Mouse (Mus musculus) hindbrain, embryonic 14.5 days (tissue): ENCODE results near the gene A930009A15Rik. TPM values are rescaled to one million over a fixed set of nuclear protein-coding genes. Genes with fewer than 3 reads are reported as not detected.

Experiments
- ATAC-seq: fragments of 200-750 bp; cut with Nextera tagmentation; 2 replicates; pipeline ENCODE4 v1.8.0; 2017; ENCODE audit warnings: moderate number of reproducible peaks, mild to moderate bottlenecking, moderate TSS enrichment, moderate library complexity; ENCODE audit not compliant: low FRiP score
- DNase-seq: peaks from one replicate; pipeline ENCODE4 v3.0.0-alpha.2; 2015; ENCODE audit warnings: low spot score
- H3K27ac ChIP-seq: fragments of 300-500 bp; sonication (generic); 2 replicates; pipeline ENCODE4 v1.5.1; 2014; ENCODE audit warnings: mild to moderate bottlenecking, moderate library complexity
- H3K27me3 ChIP-seq: fragments of 300-500 bp; sonication (generic); 2 replicates; pipeline ENCODE4 v1.6.1; 2014; ENCODE audit warnings: mild to moderate bottlenecking, low read length, mixed read lengths; ENCODE audit not compliant: control insufficient read depth, insufficient read depth
- H3K36me3 ChIP-seq: fragments of 300-500 bp; sonication (generic); replicated peaks from 2 replicates; pipeline ENCODE4 v1.6.1; 2014; ENCODE audit not compliant: control insufficient read depth, insufficient read depth
- H3K4me1 ChIP-seq: fragments of 300-500 bp; sonication (generic); replicated peaks from 2 replicates; pipeline ENCODE4 v1.6.1; 2014; ENCODE audit warnings: antibody characterized with exemption, low read length, mixed read lengths; ENCODE audit not compliant: control insufficient read depth, insufficient read depth
- H3K4me2 ChIP-seq: fragments of 300-500 bp; sonication (generic); replicated peaks from 2 replicates; pipeline ENCODE4 v1.6.1; 2014; ENCODE audit warnings: mild to moderate bottlenecking, moderate library complexity
- H3K4me3 ChIP-seq: fragments of 300-500 bp; sonication (generic); replicated peaks from 2 replicates; pipeline ENCODE4 v1.5.1; 2014; ENCODE audit warnings: mild to moderate bottlenecking, low read length
- H3K9ac ChIP-seq: fragments of 300-500 bp; sonication (generic); 2 replicates; pipeline ENCODE4 v1.6.1; 2014
- H3K9me3 ChIP-seq: fragments of 300-500 bp; sonication (generic); 2 replicates; pipeline ENCODE4 v1.6.1; 2016; ENCODE audit warnings: low read length; ENCODE audit not compliant: control insufficient read depth
- WGBS: fragments of 180-500 bp; shearing (Covaris S2); extraction: QIAGEN DNeasy Blood & Tissue Kit; methylation state at CpG from one replicate; pipeline ENCODE4 v1.1.7; 2014; 5-methylcytosine and 5-hydroxymethylcytosine counted together
- polyA plus RNA-seq: library from polyadenylated mRNA; unstranded; fragments of >200 nt; fragmentation: Nextera tagmentation; extraction: Ambion mirVana; gene quantifications from 2 replicates; pipeline ENCODE4 v1.2.1, GENCODE M21; 2014

Gene A930009A15Rik
- polyA plus RNA-seq, 1 experiment from 2014 or later, result 0.39 TPM

DNA sequence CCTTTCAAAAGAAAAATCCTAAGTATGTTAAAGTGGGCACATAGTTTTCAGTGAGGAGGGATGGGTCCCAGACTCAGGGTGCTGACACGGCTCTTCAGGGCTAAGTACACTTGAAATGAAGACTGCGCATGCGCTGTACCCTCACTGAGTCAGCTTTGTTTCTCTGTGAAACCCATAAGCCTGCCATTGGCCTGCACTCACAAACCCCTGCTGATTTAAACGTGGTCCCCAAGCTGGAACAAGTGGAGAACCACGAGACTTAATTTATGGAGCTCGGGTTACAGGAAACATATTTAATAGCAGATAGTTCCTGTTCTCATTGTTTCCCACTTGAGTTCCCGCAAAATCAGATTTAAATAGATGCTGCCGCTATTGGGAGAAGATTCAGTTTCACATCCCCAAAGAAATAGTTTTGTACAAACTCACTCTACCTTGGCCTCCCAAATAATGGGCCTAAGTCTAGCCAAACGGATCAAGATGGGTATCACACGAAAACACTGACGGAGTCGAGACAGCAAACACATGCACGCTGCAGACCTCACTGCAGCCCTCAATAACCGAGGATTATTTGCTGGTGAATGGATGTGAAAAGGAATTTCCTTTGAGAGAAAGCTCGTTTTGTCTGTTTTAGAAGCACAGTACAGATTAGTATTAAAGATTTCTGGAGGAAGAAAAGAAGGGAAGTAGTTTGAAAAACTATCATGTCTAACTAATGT lies 54.3 kb downstream of the A930009A15Rik start:
- ATAC-seq, result no peak
- no peaks in the 10 kb centered on the region for H3K27me3 ChIP-seq
- DNase-seq, result no peak
- no peak overlapping the region for H3K4me3 ChIP-seq
- H3K9me3 ChIP-seq, result no peaks in the 10 kb centered on the region
- no peaks in the 10 kb centered on the region for H3K36me3 ChIP-seq
- WGBS, result 54% methylated on average over 15 of the region's 15 CpGs
- H3K27ac ChIP-seq, result no peak overlapping the region
- H3K4me2 ChIP-seq, result no peak overlapping the region
- H3K4me1 ChIP-seq, result no peaks in the 10 kb centered on the region
- no peak overlapping the region for H3K9ac ChIP-seq

DNA sequence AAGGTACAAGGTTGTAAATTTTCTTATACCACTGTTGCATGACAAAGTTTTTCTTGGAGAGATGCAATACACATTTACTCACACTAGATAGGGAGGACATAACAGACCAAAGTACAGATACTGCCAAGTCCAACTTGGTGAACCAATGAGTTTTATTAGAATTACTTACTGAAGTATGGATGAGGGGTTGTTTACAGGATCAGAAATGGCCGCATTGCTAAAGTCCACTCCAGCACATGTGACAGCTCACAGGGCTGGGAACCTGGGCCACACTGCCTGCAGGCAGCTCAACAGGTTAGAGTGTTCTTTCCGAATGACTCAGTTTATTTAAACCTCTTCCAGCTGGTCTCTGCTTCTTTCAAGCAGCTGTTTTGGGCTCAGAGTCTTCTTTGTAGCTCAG lies 55.2 kb downstream of the A930009A15Rik start:
- 89% methylated on average over 2 of the region's 2 CpGs for WGBS
- H3K4me1 ChIP-seq, result no peaks in the 10 kb centered on the region
- H3K9ac ChIP-seq, result no peak overlapping the region
- H3K27me3 ChIP-seq, result no peaks in the 10 kb centered on the region
- no peak overlapping the region for H3K27ac ChIP-seq
- H3K4me2 ChIP-seq, result no peak overlapping the region
- H3K4me3 ChIP-seq, result no peak overlapping the region
- H3K36me3 ChIP-seq, result no peaks in the 10 kb centered on the region
- ATAC-seq (no peak), DNase-seq (no peak)
- H3K9me3 ChIP-seq, result no peaks in the 10 kb centered on the region

DNA sequence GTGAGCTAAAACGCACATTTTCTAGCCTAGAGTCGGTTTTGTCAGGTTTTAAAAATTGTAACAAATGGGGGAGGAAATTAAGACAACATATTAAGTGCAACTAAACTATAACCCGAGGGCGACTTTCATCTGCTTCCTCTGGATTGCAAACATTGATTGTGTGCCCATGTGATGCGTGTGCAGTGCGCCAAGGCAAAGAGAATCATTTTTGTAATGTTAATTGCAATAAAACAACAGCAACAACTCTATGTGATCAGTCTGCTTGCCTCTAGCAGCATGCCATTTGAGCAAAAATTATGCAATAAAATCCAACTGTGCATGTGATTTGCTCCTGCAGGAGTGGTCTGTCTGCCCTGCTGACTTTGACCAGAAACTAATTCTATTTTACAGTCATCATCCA lies 56.9 kb downstream of the A930009A15Rik start:
- Histone ChIP-seq H3K27ac (no peak overlapping the region), H3K4me1 (no peaks in the 10 kb centered on the region), H3K27me3 (no peaks in the 10 kb centered on the region), H3K36me3 (no peaks in the 10 kb centered on the region), H3K4me3 (no peak overlapping the region), H3K9me3 (no peaks in the 10 kb centered on the region), H3K4me2 (no peak overlapping the region), H3K9ac (no peak overlapping the region)
- WGBS, result 80% methylated on average over 6 of the region's 6 CpGs
- ATAC-seq, result no peak
- no peak for DNase-seq

Other genes with a start within 250 kb of the A930009A15Rik start
- gene Tmem19, start 207.5 kb upstream of the A930009A15Rik start, polyA plus RNA-seq, result 42.0 and 42.8 TPM in 2 replicates
- gene Thap2, start 185.5 kb upstream of the A930009A15Rik start, polyA plus RNA-seq, result 16.5 and 16.6 TPM in 2 replicates
- 21.2 and 24.4 TPM in 2 replicates for gene Zfc3h1, start 185.0 kb upstream of the A930009A15Rik start, polyA plus RNA-seq
- gene Lgr5, start 17.8 kb downstream of the A930009A15Rik start, polyA plus RNA-seq, result 2.5 and 2.7 TPM in 2 replicates
- gene Tspan8, start 246.8 kb downstream of the A930009A15Rik start, polyA plus RNA-seq, result 0.28 and 0.53 TPM in 2 replicates